Mouse (Mus musculus) retina, adult 2 months (tissue): ENCODE results near the gene Rbms2.
A peak's percentile ranks its signal among the peaks of the same experiment; 100 is the strongest.
"Not testable (repeated sequence)": the region's sequence is repeated elsewhere in the genome, so short reads cannot be mapped to it uniquely, and the experiment has no call there.

Source experiments
- DNase-seq: peaks from one replicate; pipeline ENCODE4 v3.0.0-alpha.2; 2012; ENCODE audit warnings: low read depth, low spot score

Rbms2 gene

DNA sequence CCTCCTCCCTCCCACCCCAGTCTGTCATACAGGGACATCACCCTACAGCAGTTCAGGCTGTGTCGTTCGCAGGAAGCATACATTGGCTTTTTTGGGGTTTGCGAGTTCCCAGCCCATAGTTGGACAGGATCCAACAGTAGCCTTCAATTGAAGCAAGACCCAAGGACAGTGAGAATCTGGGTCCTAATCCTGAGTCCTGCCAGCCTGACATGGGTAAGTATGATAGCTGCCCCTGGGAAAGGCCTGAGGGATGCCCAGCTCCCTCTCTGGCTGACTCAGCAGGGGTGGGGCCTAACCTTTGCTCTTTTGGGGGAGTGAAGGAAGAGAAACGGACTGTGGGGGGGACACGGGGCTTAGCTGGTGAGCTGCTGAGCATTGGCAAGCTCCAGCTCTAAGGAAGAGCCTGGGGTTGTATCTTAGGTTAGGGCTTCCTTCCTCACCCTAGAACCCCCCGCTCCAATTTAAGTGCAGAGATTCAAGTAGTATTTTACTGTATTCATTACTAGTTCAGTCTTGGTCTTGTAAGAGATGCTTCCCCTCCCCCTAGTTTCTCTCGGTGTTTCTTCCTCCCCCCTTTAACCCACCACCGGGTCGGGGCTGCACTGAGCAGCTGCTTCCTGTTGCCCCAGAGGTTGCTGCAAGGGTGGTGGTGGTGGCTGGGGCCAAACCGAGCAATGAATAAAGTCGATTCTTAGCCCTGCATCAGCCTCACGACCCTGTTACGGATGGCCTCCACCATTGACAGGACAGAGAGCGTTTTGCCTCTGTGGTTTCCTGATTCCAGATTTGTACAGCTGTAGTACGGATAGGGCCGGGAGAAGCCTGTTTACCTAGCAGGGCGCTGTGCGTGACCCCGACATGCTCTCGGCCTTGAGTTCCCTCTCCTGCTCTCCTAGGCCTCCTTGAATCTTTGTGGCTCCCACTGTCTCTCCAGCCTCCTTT lies 88.3 kb downstream of the Rbms2 start, which contains the start of gene Baz2a:
Baz2a (plus strand) TSS at position 14 of the 942 bp plus-strand sequence.
- DNase-seq: no peak

DNA sequence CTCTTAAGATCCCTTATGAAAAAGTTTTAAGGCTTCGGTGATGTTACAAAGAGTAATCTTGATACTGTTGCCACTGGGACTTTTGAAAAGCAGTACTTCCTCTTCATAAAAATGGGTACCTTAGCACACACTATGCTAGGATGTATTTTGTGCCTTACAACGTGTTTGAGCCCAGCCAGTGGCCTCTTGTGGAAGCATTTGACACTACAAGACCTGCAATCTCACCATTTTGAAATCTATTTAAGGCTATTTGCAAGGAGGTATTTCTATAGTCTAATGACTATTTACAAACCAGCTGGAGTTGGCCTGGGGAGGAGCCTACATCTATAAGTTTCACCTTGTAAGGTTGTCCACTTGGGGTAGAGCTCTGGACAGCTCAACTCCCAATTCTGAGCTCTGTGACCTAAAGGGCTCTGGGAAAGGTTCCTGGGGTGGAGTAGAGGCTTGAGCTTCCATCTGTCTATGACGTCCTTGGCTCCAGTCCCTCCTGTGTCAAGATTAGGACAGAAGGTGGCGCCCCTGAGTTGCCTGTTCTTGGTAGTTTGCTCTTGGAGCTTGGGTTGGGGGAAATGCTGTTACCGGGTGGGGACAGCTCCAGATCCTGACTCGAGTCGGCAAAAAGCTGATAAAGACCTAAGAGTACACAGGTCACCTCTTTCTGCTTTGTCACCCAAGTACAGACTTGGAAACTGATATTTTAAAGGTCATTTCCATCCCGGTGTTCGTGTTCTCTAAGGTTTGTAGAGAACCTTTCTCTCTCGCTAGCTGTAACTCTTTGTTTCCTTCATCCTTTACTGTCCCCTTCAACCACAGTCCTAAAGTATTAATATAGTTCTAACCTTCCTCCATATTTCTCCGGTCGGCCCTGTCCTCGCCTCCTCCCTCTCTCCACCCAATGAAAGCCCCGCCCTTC lies 89.2 kb downstream of the Rbms2 start:
- peak; percentile 59 for DNase-seq

DNA sequence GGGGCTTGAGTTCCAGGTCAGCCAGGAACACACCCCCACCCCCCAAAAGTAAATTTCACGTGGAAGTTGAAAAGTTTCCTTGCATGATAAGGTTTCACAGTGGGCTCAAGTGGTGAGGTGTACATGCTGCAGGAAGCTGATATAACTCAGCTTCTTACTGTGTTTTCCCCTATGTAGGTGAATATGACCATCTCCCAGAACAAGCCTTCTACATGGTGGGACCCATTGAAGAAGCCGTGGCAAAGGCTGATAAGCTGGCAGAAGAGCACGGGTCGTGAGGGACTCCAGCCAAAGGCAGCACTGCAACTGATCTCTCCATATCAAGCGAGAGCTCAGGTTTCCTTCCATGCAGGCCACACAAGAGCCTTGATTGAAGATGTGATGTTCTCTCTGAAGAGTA lies 90.3 kb downstream of the Rbms2 start:
- DNase-seq: no peak

DNA sequence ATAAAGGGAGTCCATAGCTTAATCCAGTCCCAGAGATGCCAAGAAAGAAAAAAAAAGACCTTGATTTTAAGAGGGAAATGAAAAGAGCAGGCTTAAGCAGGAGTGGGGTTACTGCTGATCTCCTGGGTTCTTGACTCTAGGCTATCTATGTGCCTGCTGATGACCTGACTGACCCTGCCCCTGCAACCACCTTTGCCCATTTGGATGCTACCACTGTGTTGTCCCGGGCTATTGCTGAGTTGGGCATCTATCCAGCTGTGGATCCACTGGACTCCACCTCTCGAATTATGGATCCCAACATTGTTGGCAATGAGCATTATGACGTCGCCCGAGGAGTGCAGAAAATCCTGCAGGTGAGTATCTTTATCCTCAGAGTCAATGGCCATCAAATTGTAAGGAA lies 91.9 kb downstream of the Rbms2 start:
- DNase-seq: no peak

DNA sequence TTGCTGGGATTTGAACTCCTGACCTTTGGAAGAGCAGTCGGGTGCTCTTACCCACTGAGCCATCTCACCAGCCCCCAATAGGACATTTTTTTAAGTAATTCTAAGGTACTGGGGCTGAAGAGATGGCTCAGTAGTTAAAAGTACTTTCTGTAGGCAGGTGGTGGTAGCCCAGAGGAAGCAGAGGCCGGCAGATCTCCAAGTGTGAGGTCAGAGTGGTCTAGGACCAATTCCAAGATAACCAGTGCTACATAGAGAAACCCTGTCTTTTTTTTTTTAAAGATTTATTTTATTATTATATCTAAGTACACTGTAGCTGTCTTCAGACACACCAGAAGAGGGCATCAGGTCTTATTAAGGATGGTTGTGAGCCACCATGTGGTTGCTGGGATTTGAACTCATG lies 92.9 kb downstream of the Rbms2 start:
- DNase-seq: not testable (repeated sequence)

DNA sequence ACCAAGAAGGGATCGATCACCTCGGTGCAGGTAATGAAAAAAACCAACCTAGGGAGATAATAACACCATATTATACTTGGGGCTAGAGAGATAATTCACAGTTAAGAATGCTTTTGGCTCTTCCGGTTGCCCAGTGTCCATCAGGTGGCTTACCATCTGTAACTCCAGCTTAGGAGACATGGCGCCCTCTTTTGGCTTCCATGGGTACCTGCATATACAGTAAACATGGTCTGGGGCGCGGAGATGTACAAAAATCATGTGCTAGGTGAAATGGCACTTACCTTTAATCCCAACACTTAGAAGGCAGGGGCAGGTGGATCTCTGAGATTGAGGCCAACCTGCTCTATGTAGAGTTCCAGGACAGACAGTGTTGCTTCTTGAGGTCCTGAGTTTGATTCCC lies 93.7 kb downstream of the Rbms2 start:
- no peak for DNase-seq

DNA sequence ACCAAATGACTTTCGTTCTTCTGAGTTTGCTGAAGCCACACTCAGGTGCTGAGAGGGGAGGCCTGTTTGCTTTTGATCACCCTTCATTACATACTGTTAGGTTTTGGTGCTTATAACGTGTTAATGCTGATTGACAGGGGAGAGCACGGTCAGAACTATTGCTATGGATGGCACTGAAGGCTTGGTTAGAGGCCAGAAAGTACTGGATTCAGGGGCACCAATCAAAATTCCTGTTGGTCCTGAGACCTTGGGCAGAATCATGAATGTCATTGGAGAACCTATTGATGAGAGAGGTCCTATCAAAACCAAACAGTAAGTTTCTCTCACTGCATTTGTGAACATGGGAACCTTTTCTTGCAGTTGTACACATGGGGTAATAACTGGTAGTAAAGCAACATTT lies 95.9 kb downstream of the Rbms2 start:
- no peak for DNase-seq

DNA sequence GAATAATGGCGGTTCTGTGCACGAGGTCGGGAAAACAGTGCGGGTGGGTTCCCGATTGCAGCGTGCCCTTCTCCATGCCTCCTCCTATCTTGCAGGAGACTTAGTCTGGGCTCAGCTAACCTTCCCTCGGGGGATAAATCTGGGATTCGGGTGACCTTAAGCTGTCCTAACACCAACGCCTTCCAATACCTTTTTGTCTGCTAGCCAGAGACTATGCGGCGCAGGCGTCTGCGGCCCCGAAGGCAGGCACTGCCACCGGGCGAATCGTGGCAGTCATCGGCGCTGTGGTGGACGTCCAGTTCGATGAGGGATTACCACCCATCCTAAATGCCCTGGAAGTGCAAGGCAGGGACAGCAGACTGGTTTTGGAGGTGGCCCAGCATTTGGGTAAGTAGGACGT lies 96.4 kb downstream of the Rbms2 start:
- no peak for DNase-seq

DNA sequence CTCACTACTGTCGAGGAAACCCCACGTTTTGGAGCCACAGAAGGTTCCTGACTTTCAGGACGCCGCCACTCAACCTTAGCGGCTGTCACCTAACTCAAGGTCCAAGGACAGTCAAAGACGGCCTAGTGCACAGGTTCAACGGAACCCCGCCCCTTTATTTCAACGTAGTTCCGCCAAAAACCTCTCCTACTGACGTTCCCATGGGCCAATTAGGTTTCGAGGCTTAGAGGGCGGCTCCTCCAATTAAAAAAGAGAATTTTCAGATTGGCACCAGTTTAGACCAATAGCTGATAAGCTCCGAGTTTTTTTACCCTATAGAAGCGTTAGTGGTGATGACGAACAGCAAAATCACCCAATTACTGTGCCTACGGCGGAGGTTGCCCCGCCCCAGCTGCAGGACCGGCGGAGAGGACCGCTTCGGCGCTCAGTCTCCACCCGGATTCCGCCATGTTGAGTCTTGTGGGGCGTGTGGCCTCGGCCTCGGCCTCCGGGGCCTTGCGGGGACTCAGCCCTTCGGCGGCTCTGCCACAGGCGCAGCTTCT lies 97.1 kb downstream of the Rbms2 start, which contains the start of gene Atp5b:
Atp5b (plus strand) TSS at position 394 of the 542 bp plus-strand sequence.
- peak; percentile 100 for DNase-seq

DNA sequence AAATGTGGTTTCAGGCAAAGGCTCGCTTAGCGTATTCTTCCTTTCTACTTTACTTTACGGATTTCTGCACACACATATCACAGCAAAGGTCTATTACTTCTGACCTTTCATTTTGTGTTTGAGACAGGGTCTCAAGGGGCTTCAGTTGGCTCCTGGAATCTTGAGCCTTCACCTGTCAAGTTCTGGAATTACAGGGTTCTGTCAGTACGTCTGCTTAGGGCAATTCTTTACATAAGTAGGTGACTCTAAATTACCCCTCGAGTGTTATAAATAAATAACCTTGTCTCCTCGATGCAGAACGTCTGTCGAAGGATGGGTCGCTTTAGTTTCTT lies 97.7 kb downstream of the Rbms2 start:
- no peak for DNase-seq

DNA sequence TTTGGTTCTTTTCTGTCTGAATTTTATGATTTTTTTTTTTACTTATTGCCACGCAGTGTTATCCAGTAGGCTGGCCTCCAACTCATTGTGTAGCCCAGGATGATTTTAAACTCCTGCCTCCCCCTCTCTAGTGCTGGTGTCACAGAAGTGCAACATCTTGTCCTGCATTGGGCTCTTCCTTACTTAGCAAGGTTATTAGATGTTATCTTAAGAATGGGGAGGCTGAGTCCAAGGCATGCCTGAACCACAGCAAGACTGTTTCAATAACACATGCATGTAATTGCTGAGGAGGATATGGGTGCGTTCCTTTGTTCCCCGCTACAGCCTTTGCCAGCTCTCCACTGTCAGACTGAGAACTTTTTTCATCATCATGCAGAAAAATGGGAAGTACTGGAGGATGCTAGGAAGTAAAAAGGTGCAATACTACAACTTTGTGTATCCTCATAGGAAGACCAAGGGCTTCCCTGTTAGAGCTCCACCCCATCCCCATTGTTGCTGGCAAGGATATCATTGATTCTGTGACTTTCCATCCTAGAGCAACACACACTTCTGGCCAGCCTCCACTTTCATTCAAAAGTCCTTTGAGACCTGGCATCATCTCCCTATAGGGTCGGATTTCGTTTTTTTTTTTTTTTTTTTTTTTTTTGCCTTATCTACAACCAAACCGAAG lies 98.2 kb downstream of the Rbms2 start:
- no peak for DNase-seq
